Mouse (Mus musculus): Measurements from ENCODE around the gene Agbl3.

Gene Agbl3

GRCm38 (mm10) chr6:34874101-34874921 is 94.1 kb downstream of the Agbl3 start:
- no peak for DNase-seq (ENCODE audit: extremely low spot score)

- no peak for DNase-seq (ENCODE audit: extremely low spot score)
These were observed 95.1 kb downstream of the Agbl3 start for GRCm38 (mm10) chr6:34875268-34875761.

GRCm38 (mm10) chr6:34875966-34876834 is 96.0 kb downstream of the Agbl3 start:
- no peak for DNase-seq (ENCODE audit: extremely low spot score)

- no peak for DNase-seq (ENCODE audit: extremely low spot score)
These were observed 96.6 kb downstream of the Agbl3 start for GRCm38 (mm10) chr6:34876835-34877156.

- DNase-seq (ENCODE audit: extremely low spot score): peak; percentile 91
These were observed 97.5 kb downstream of the Agbl3 start, which contains the start of gene Cyren for GRCm38 (mm10) chr6:34877509-34878321. Cyren (minus strand) TSS chr6:34878060.

- DNase-seq (ENCODE audit: extremely low spot score): no peak
These were observed 99.0 kb downstream of the Agbl3 start for GRCm38 (mm10) chr6:34879101-34879740.

- no peak for DNase-seq (ENCODE audit: extremely low spot score)
These were observed 99.8 kb downstream of the Agbl3 start for GRCm38 (mm10) chr6:34879911-34880475.

GRCm38 (mm10) chr6:34884724-34885123 is 104.5 kb downstream of the Agbl3 start:
- DNase-seq (ENCODE audit: extremely low spot score): no peak

GRCm38 (mm10) chr6:34887131-34887850 is 107.1 kb downstream of the Agbl3 start:
- no peak for DNase-seq (ENCODE audit: extremely low spot score)

GRCm38 (mm10) chr6:34889185-34889584 is 109.0 kb downstream of the Agbl3 start:
- DNase-seq (ENCODE audit: extremely low spot score): no peak

GRCm38 (mm10) chr6:34895569-34895968 is 115.3 kb downstream of the Agbl3 start:
- DNase-seq (ENCODE audit: extremely low spot score): no peak

GRCm38 (mm10) chr6:34896168-34896780 is 116.0 kb downstream of the Agbl3 start:
- no peak for DNase-seq (ENCODE audit: extremely low spot score)

GRCm38 (mm10) chr6:34899127-34899526 is 118.9 kb downstream of the Agbl3 start:
- no peak for DNase-seq (ENCODE audit: extremely low spot score)

- DNase-seq (ENCODE audit: extremely low spot score): no peak
These were observed 120.8 kb downstream of the Agbl3 start for GRCm38 (mm10) chr6:34900990-34901389.

- DNase-seq (ENCODE audit: extremely low spot score): no peak
These were observed 121.7 kb downstream of the Agbl3 start for GRCm38 (mm10) chr6:34901911-34902444.

- no peak for DNase-seq (ENCODE audit: extremely low spot score)
These were observed 122.3 kb downstream of the Agbl3 start for GRCm38 (mm10) chr6:34902578-34902977.

GRCm38 (mm10) chr6:34903441-34903840 is 123.2 kb downstream of the Agbl3 start:
- no peak for DNase-seq (ENCODE audit: extremely low spot score)

- no peak for DNase-seq (ENCODE audit: extremely low spot score)
These were observed 123.6 kb downstream of the Agbl3 start for GRCm38 (mm10) chr6:34903851-34904250.

GRCm38 (mm10) chr6:34904361-34904760 is 124.1 kb downstream of the Agbl3 start:
- DNase-seq (ENCODE audit: extremely low spot score): no peak

- no peak for DNase-seq (ENCODE audit: extremely low spot score)
These were observed 125.9 kb downstream of the Agbl3 start for GRCm38 (mm10) chr6:34906125-34906524.

Data from embryo, embryonic 9.5 days (tissue).